ENCODE assay signal across 9 mouse cellular contexts in the genomic region with DNA sequence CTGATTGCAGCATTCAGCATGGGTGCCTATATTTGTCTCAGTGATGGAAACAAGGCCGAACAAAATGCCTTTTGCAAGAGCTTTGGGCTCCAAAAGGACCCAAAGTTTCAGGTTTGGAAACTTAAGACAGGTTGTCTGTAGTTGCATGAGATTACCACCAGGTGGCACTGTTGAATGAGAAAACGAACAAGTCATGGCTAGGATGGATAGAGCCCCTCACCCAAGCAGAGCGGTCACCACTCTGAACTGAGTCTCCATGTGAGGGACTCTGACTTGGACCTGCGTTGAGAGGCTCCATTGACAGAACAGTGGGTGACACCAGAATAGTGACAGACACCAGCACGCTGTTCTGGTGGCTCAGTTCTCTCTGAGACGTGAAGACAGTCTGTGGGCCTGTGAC. TPM values are rescaled to one million over a fixed set of nuclear protein-coding genes. Genes with fewer than 3 reads are reported as not detected.
DNase-seq lines count a peak whose midpoint lies in the region; ATAC-seq and TF ChIP-seq lines count a peak whose summit lies in the region.
"Had no signal": no experiment of that assay in that cellular context is flagged by ENCODE, and none has a peak within 500 bp of the region (broad histone marks: within the 10 kb centered on the region; RNA-seq: fewer than 3 reads in every experiment).

No protein-coding gene starts in this region.

- no peak overlapping the region for H3K27ac ChIP-seq in cerebellum, adult 2 months (ENCODE audit: insufficient read depth, low read length)
- no peak overlapping the region for H3K27ac ChIP-seq in heart, postnatal 0 days (ENCODE audit: low read depth)

- H3K4me3 ChIP-seq in cerebellum, adult 2 months (replicated peaks; ENCODE audit: insufficient read depth, low read depth, low read length): no peak overlapping the region
- H3K4me3 ChIP-seq in heart, postnatal 0 days (ENCODE audit: low read depth, low read length): no peak overlapping the region

- intact Hi-C loops in left cerebral cortex, postnatal 25 days (cut with DNase I): loop anchor here (1.0 to 5.0 kb wide), 3 partner anchors 181 to 359 kb away; a partner anchor contains a TSS

- H3K36me3 ChIP-seq in heart, postnatal 0 days (replicated peaks; ENCODE audit: control insufficient read depth, insufficient read depth, low read length): no peaks in the 10 kb centered on the region

- TF ChIP-seq EP300 in heart, postnatal 0 days (IDR thresholded peaks at IDR 0.05; ENCODE audit: low read depth): no peak

- no peaks in the 10 kb centered on the region for H3K27me3 ChIP-seq in cerebellum, adult 2 months (ENCODE audit: control insufficient read depth, insufficient read depth, low read length)
- H3K27me3 ChIP-seq in heart, postnatal 0 days (ENCODE audit: control insufficient read depth, insufficient read depth, low read length): no peaks in the 10 kb centered on the region

- no peaks in the 10 kb centered on the region for H3K4me1 ChIP-seq in cerebellum, adult 2 months (ENCODE audit: control insufficient read depth, insufficient read depth, low read length)
- H3K4me1 ChIP-seq in heart, postnatal 0 days (ENCODE audit: control insufficient read depth, insufficient read depth): no peaks in the 10 kb centered on the region

- TF ChIP-seq CTCF in cerebellum, adult 2 months (IDR thresholded peaks at IDR 0.05; ENCODE audit: borderline replicate concordance, insufficient read depth, low read depth, low read length): peak; percentile 77
- peak; percentile 79 for TF ChIP-seq CTCF in heart, postnatal 0 days (IDR thresholded peaks at IDR 0.05; ENCODE audit: low read depth)

- H3K9ac ChIP-seq in heart, postnatal 0 days (replicated peaks; ENCODE audit: low read depth, low read length): no peak overlapping the region

- peak; percentile 14 to 31 for DNase-seq in cerebellum, adult 2 months
- no peak for DNase-seq in cerebellum, adult 11 months
- peak; percentile 43 for DNase-seq in A20 (ENCODE audit: low read depth, low spot score)
- peak; percentile 43 to 57 for DNase-seq in cerebellum, postnatal 25 days
- DNase-seq in heart, postnatal 0 days (ENCODE audit: low spot score): peak; percentile 69
- DNase-seq in left cerebral cortex, postnatal 25 days (ENCODE audit: low spot score in 2 of 2): peak; percentile 43 to 48
- no peak for DNase-seq in urinary bladder, postnatal 14 days (ENCODE audit: low spot score)

- WGBS in cerebellum, adult 2 months: 47% methylated on average over 6 of the region's 6 CpGs
- WGBS in heart, postnatal 0 days: 30% methylated on average over 6 of the region's 6 CpGs

- peak; percentile 44 for ATAC-seq in heart, postnatal 0 days (ENCODE audit: insufficient read depth, low read depth)
- 0 out of 2 replicates have a peak, but pooled peaks have one; percentile 40 for ATAC-seq in monocyte, adult 5-6 weeks (replicated peaks; ENCODE audit: insufficient number of reproducible peaks, low FRiP score, low TSS enrichment, poor library complexity, severe bottlenecking)

- H3K9me3 ChIP-seq in heart, postnatal 0 days (replicated peaks; ENCODE audit: control insufficient read depth, low read length): no peaks in the 10 kb centered on the region

- TF ChIP-seq POLR2A in cerebellum, adult 2 months (IDR thresholded peaks at IDR 0.05; ENCODE audit: borderline replicate concordance, insufficient read depth, low read length): no peak

- no peak overlapping the region for H3K4me2 ChIP-seq in heart, postnatal 0 days (ENCODE audit: low read depth, low read length)

RNA-seq across cellular contexts. Expression of a gene that starts 13.2 kb away (rescaled TPM):
- not detected in 2 replicates for polyA plus RNA-seq in cerebellum, adult 2 months (2012; rRNA removed)
- total RNA-seq in heart, postnatal 0 days (2014; rRNA removed; ENCODE audit: low replicate concordance): not detected in 2 replicates
- polyA plus RNA-seq in heart, postnatal 0 days (2015; fragmentation: Nextera tagmentation; extraction: Ambion mirVana): not detected in 2 replicates
- total RNA-seq in left cerebral cortex, postnatal 25 days (2021): not detected
- total RNA-seq in monocyte, adult 5-6 weeks (2017): not detected in 3 replicates
- total RNA-seq: layer of hippocampus, postnatal 25 days had no signal

RNA-seq across cellular contexts. Expression of a gene that starts 19.6 kb away (rescaled TPM):
- not detected in 2 replicates for polyA plus RNA-seq in cerebellum, adult 2 months (2012; rRNA removed)
- not detected in 2 replicates for total RNA-seq in heart, postnatal 0 days (2014; rRNA removed; ENCODE audit: low replicate concordance)
- polyA plus RNA-seq in heart, postnatal 0 days (2015; fragmentation: Nextera tagmentation; extraction: Ambion mirVana): not detected in 2 replicates
- not detected for total RNA-seq in left cerebral cortex, postnatal 25 days (2021)
- not detected in 3 replicates for total RNA-seq in monocyte, adult 5-6 weeks (2017)
- total RNA-seq: layer of hippocampus, postnatal 25 days had no signal

RNA-seq across cellular contexts. Expression of a gene that starts 42.4 kb away (rescaled TPM):
- polyA plus RNA-seq in cerebellum, adult 2 months (2012; rRNA removed): not detected in 2 replicates
- not detected in 2 replicates for total RNA-seq in heart, postnatal 0 days (2014; rRNA removed; ENCODE audit: low replicate concordance)
- polyA plus RNA-seq in heart, postnatal 0 days (2015; fragmentation: Nextera tagmentation; extraction: Ambion mirVana): not detected in 2 replicates
- not detected for total RNA-seq in left cerebral cortex, postnatal 25 days (2021)
- total RNA-seq in monocyte, adult 5-6 weeks (2017): not detected in 3 replicates
- total RNA-seq: layer of hippocampus, postnatal 25 days had no signal

RNA-seq across cellular contexts. Expression of a gene that starts 57.0 kb away (rescaled TPM):
- polyA plus RNA-seq in cerebellum, adult 2 months (2012; rRNA removed): 175 and 183 TPM in 2 replicates
- total RNA-seq in heart, postnatal 0 days (2014; rRNA removed; ENCODE audit: low replicate concordance): 0.62 and 4.0 TPM in 2 replicates
- polyA plus RNA-seq in heart, postnatal 0 days (2015; fragmentation: Nextera tagmentation; extraction: Ambion mirVana): 3.4 and 3.9 TPM in 2 replicates
- total RNA-seq in left cerebral cortex, postnatal 25 days (2021): 10 to 100 TPM; 26.4 to 28.8 TPM
- 10.2 to 46.5 TPM (median 13.9 TPM) in 3 replicates for total RNA-seq in monocyte, adult 5-6 weeks (2017)

RNA-seq across cellular contexts. Expression of a gene that starts 58.4 kb away (rescaled TPM):
- polyA plus RNA-seq in cerebellum, adult 2 months (2012; rRNA removed): not detected in 2 replicates
- not detected in 2 replicates for total RNA-seq in heart, postnatal 0 days (2014; rRNA removed; ENCODE audit: low replicate concordance)
- not detected in 2 replicates for polyA plus RNA-seq in heart, postnatal 0 days (2015; fragmentation: Nextera tagmentation; extraction: Ambion mirVana)
- total RNA-seq in left cerebral cortex, postnatal 25 days (2021): not detected
- total RNA-seq in monocyte, adult 5-6 weeks (2017): not detected in 3 replicates
- total RNA-seq: layer of hippocampus, postnatal 25 days had no signal

Comparison
In these comparisons a context has a peak if more than half of its experiments do, and no peak if none do; other contexts are left out.
1. DNase-seq: peak in cerebellum, adult 2 months (2 of 2), A20 (single experiment), cerebellum, postnatal 25 days (2 of 2), heart, postnatal 0 days (single experiment) and left cerebral cortex, postnatal 25 days (2 of 2); none in cerebellum, adult 11 months (single experiment) and urinary bladder, postnatal 14 days (single experiment).